Mouse (Mus musculus): ENCODE measurements at regions not wholly inside any gene's neighbourhood (a gene's known extent, or its start where the extent isn't known, plus 50 kb on each side); places are given as distances from the start of the nearest gene placed in this dataset.

- 57% methylated on average over 2 of the region's 2 CpGs for WGBS
- Histone ChIP-seq H3K4me1 (no peaks in the 10 kb centered on the region), H3K36me3 (no peaks in the 10 kb centered on the region), H3K27me3 (ENCODE audit: low read depth, poor library complexity, severe bottlenecking) (no peaks in the 10 kb centered on the region), H3K27ac (no peak overlapping the region), H3K4me3 (no peak overlapping the region), H3K9me3 (replicated peaks) (no peaks in the 10 kb centered on the region)
- no peak for DNase-seq (ENCODE audit: low spot score)
Observed at GRCm38 (mm10) chr7:111256199-111256598, 173.4 kb upstream of the Eif4g2 start.

- no peaks in the 10 kb centered on the region for H3K27me3 ChIP-seq (ENCODE audit: low read depth, poor library complexity, severe bottlenecking)
- no peaks in the 10 kb centered on the region for H3K4me1 ChIP-seq
- H3K9me3 ChIP-seq (replicated peaks) = no peaks in the 10 kb centered on the region
- 34% methylated on average over 5 of the region's 5 CpGs for WGBS
- H3K27ac ChIP-seq = no peak overlapping the region
- no peaks in the 10 kb centered on the region for H3K36me3 ChIP-seq
- H3K4me3 ChIP-seq = no peak overlapping the region
- DNase-seq (ENCODE audit: low spot score) = peak; percentile 81
Observed at GRCm38 (mm10) chr7:111249606-111250005, 166.8 kb upstream of the Eif4g2 start.

DNA sequence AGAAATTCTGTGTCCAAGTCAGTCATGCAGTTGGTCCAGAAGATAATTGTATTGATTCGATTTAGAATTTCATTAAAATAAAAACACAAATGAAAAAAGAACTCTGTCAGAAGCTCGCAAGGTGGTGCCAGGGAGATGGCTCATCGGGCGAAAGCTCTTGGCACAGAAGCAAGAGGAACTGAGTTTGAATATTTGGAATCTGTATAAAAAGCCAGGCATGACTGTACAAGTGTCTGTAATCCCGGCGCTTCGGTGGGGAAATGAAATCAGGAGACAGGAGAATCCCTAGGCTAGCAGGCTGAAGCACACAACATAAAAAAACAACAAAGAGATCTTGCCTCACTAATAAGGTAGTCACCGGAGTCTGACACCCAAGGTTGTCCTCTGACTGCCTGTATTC is 162.7 kb upstream of the Eif4g2 start:
- WGBS = 93% methylated on average over 8 of the region's 8 CpGs
- Histone ChIP-seq H3K27me3 (ENCODE audit: low read depth, poor library complexity, severe bottlenecking) (no peaks in the 10 kb centered on the region; the same call in 1 of the 2 replicates), H3K36me3 (no peaks in the 10 kb centered on the region), H3K4me3 (no peak overlapping the region), H3K27ac (no peak overlapping the region), H3K9me3 (replicated peaks) (no peaks in the 10 kb centered on the region), H3K4me1 (peaks cover 3% of the 10 kb centered on the region)
- DNase-seq (ENCODE audit: low spot score) = no peak

DNA sequence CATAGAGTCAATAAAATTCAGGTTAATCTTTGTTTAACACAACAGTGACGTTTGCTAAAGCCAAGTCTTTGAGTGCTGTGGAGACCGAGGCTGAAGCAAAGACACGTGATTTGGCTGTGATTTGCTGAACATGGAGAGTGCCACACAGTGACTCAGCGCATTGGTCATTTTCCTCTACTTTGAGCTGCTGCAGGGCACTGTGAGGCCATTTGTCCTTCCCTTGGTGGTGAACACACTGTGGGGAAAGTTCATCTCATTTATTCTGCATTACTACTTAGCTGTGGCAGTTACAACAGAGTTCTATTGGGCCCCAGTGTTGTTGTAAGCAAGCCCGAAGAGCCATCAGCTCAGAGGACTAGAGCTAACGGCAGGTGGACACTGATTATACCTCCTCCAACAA is 162.2 kb upstream of the Eif4g2 start:
- WGBS = 86% methylated on average over 6 of the region's 6 CpGs
- Histone ChIP-seq H3K4me1 (peaks cover 7% of the 10 kb centered on the region), H3K27ac (no peak overlapping the region), H3K27me3 (ENCODE audit: low read depth, poor library complexity, severe bottlenecking) (no peaks in the 10 kb centered on the region; the same call in 1 of the 2 replicates), H3K9me3 (replicated peaks) (no peaks in the 10 kb centered on the region), H3K4me3 (no peak overlapping the region), H3K36me3 (no peaks in the 10 kb centered on the region)
- DNase-seq (ENCODE audit: low spot score) = no peak

- H3K4me1 ChIP-seq = peaks cover 13% of the 10 kb centered on the region
- H3K27me3 ChIP-seq (ENCODE audit: low read depth, poor library complexity, severe bottlenecking) = no peaks in the 10 kb centered on the region; the same call in 1 of the 2 replicates
- no peaks in the 10 kb centered on the region for H3K36me3 ChIP-seq
- DNase-seq (ENCODE audit: low spot score) = no peak
- 70% methylated on average over 1 of the region's 1 CpGs for WGBS
- no peak overlapping the region for H3K27ac ChIP-seq
- no peaks in the 10 kb centered on the region for H3K9me3 ChIP-seq (replicated peaks)
- no peak overlapping the region for H3K4me3 ChIP-seq
Observed at GRCm38 (mm10) chr7:111243831-111244230, 161.0 kb upstream of the Eif4g2 start.

DNA sequence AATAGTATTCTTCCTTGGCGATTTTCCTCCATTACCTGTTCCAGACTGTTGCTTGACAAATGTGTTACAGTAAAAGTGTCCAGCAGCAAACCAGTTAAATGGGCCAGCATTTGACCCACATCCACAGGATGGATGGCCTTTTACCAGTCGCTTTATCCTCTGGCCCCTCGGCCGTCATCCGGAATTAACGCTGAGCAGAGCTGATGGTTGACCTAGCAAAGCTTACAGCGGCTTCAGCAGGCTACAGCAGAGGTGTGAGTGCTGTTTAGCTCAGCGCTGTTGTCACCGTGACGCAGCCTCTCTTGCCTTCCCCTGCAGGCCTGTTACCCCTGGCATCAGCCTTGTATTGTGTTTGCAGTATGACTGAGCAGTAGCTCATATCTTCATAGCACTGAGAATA is 159.8 kb upstream of the Eif4g2 start:
- no peak for DNase-seq (ENCODE audit: low spot score)
- H3K4me1 ChIP-seq = peaks cover 16% of the 10 kb centered on the region
- 61% methylated on average over 10 of the region's 10 CpGs for WGBS
- no peaks in the 10 kb centered on the region for H3K36me3 ChIP-seq
- no peaks in the 10 kb centered on the region for H3K9me3 ChIP-seq (replicated peaks)
- H3K4me3 ChIP-seq = no peak overlapping the region
- no peaks in the 10 kb centered on the region; the same call in 1 of the 2 replicates for H3K27me3 ChIP-seq (ENCODE audit: low read depth, poor library complexity, severe bottlenecking)
- H3K27ac ChIP-seq = no peak overlapping the region

- Histone ChIP-seq H3K27ac (no peak overlapping the region), H3K27me3 (ENCODE audit: low read depth, poor library complexity, severe bottlenecking) (no peaks in the 10 kb centered on the region; the same call in 1 of the 2 replicates), H3K36me3 (no peaks in the 10 kb centered on the region), H3K9me3 (replicated peaks) (no peaks in the 10 kb centered on the region), H3K4me1 (peaks cover 17% of the 10 kb centered on the region), H3K4me3 (no peak overlapping the region)
- no peak for DNase-seq (ENCODE audit: low spot score)
- WGBS = 60% methylated on average over 4 of the region's 4 CpGs
Observed at GRCm38 (mm10) chr7:111241538-111241937, 158.7 kb upstream of the Eif4g2 start.

- H3K27ac ChIP-seq = no peak overlapping the region
- no peak overlapping the region for H3K4me3 ChIP-seq
- no peaks in the 10 kb centered on the region for H3K9me3 ChIP-seq (replicated peaks)
- no peaks in the 10 kb centered on the region; the same call in 1 of the 2 replicates for H3K27me3 ChIP-seq (ENCODE audit: low read depth, poor library complexity, severe bottlenecking)
- no peaks in the 10 kb centered on the region for H3K36me3 ChIP-seq
- WGBS = 70% methylated on average over 9 of the region's 9 CpGs
- H3K4me1 ChIP-seq = peaks cover 17% of the 10 kb centered on the region
- DNase-seq (ENCODE audit: low spot score) = no peak
Observed at GRCm38 (mm10) chr7:111240234-111240826, 157.5 kb upstream of the Eif4g2 start.

DNA sequence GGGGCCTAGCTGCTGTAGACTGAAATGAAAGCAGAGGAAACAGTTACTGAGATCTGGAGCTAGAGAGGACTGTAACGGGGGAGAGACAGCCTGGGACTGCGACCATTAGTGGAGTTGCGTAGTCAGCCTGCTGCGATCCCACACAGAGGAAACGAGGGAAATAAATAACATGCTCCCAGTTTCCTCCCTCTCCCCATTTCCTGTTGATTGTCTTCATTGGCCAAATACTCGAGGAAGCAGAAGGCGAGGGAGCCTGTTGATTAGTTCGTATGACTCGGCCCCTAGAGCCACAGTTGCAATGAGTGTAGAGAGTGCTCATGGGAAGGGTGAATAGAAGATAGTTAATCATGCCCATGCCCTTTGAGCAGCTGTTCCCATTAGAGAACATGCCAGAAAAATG is 155.0 kb upstream of the Eif4g2 start:
- 71% methylated on average over 9 of the region's 9 CpGs for WGBS
- DNase-seq (ENCODE audit: low spot score) = no peak
- Histone ChIP-seq H3K4me1 (peaks cover 17% of the 10 kb centered on the region), H3K9me3 (replicated peaks) (no peaks in the 10 kb centered on the region), H3K27ac (no peak overlapping the region), H3K4me3 (no peak overlapping the region), H3K36me3 (no peaks in the 10 kb centered on the region), H3K27me3 (ENCODE audit: low read depth, poor library complexity, severe bottlenecking) (no peaks in the 10 kb centered on the region)

DNA sequence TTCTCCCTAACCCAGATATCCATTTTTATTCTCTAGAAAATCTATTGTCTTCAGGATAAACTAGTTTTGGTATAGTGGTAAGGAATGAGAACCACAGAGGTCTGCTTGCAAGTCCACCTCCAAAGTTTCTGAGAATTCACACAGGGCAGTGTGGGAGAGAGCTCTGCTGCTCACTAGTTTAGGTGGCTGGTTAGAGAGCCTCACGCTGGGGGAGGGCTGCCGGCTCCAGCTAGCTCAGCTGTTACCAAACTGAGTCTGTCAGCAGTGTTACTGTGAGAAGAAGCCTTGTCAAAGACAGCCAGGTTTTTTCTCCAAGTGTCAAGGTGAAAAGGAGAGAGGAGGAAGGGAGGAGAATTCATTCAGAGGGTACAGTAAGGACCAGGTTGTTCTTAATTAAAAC is 147.8 kb upstream of the Eif4g2 start:
- no peak for DNase-seq (ENCODE audit: low spot score)
- no peaks in the 10 kb centered on the region for H3K36me3 ChIP-seq
- H3K27me3 ChIP-seq (ENCODE audit: low read depth, poor library complexity, severe bottlenecking) = no peaks in the 10 kb centered on the region
- no peaks in the 10 kb centered on the region for H3K4me1 ChIP-seq
- no peak overlapping the region for H3K4me3 ChIP-seq
- no peaks in the 10 kb centered on the region for H3K9me3 ChIP-seq (replicated peaks)
- H3K27ac ChIP-seq = no peak overlapping the region
- WGBS = 76% methylated on average over 2 of the region's 2 CpGs

DNA sequence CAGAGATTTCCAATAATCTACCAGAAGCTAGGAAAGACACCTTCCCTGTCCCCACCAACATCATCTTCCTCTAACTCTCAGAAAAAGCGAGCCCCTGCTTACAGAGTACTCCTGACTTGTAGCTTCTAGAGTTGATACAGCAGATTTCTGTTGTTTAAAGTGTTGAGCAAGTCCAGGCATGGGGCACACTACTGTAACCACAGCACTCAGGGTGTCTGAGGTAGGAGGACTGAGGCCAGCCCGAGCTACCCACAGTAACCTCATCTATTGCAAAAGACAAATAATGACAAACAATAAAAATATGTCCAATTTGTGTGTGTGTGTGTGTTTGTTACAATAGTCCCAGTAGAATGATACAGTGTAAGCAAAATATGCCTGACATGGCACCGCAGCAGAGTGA is 144.3 kb upstream of the Eif4g2 start:
- H3K27me3 ChIP-seq (ENCODE audit: low read depth, poor library complexity, severe bottlenecking) = no peaks in the 10 kb centered on the region
- no peak overlapping the region for H3K4me3 ChIP-seq
- no peaks in the 10 kb centered on the region for H3K4me1 ChIP-seq
- no peak overlapping the region for H3K27ac ChIP-seq
- no peaks in the 10 kb centered on the region for H3K36me3 ChIP-seq
- no peak for DNase-seq (ENCODE audit: low spot score)
- WGBS = 80% methylated on average over 3 of the region's 3 CpGs
- H3K9me3 ChIP-seq (replicated peaks) = no peaks in the 10 kb centered on the region

DNA sequence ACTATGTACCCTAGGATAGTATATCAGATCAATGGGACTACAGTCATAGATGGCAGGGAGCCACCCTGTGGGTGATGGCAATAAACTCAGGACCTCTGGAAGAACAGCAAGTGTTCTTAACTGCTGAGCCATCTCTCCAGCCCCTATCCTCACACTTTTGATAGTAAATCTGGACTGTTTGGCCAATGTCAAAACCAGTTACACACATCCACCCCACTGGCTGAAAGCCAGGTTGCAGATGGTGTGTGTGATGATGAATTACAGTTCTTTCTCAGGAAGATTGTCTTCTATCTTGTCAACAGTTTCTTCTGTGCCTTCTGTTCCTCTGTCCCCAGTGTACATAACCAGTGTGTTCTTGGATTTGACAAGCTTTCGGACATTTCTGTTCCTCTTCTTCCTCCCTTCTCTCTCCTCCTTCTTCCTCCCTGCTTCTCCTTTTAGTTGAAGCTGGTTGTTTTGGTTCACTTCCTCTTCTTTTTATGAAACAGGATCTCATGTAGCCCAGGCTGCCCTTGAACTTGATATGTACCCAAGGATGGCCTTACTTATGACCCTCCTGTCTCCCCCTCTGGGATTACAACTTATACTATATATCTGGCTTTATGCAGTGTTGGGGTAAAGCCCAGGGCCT is 143.3 kb upstream of the Eif4g2 start:
- no peak for DNase-seq (ENCODE audit: low spot score)
- H3K4me3 ChIP-seq = no peak overlapping the region

DNA sequence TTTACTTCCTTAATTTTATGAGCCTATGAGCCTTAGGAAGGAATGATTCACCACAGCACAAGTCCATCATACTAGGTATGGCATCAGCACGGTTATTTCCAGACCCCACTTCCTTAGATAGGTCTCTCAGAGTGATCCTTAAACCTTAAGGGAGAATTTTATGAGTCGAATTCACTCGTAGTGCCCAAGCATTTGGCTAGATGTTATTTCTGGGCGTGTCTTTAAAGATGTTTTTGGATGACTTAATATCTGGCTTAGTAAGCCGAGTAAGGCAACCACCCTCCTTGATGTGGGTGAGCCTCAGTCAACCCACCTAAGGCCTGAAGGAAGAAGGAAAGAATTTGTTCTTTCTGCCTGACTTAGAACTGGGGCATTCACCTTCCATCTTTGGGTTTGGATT is 132.8 kb upstream of the Eif4g2 start:
- WGBS = 82% methylated on average over 5 of the region's 5 CpGs

More for the DNA sequence above, 143.3 kb upstream of the Eif4g2 start:
- WGBS = 97% methylated on average over 1 of the region's 1 CpGs
- Histone ChIP-seq H3K9me3 (replicated peaks) (no peaks in the 10 kb centered on the region), H3K36me3 (no peaks in the 10 kb centered on the region), H3K27ac (no peak overlapping the region), H3K4me1 (no peaks in the 10 kb centered on the region), H3K27me3 (ENCODE audit: low read depth, poor library complexity, severe bottlenecking) (no peaks in the 10 kb centered on the region)

More for the DNA sequence above, 132.8 kb upstream of the Eif4g2 start:
- H3K4me1 ChIP-seq = no peaks in the 10 kb centered on the region
- no peaks in the 10 kb centered on the region for H3K9me3 ChIP-seq (replicated peaks)
- H3K4me3 ChIP-seq = no peak overlapping the region
- DNase-seq (ENCODE audit: low spot score) = no peak
- H3K27ac ChIP-seq = no peak overlapping the region
- H3K36me3 ChIP-seq = no peaks in the 10 kb centered on the region
- no peaks in the 10 kb centered on the region for H3K27me3 ChIP-seq (ENCODE audit: low read depth, poor library complexity, severe bottlenecking)
